Mouse (Mus musculus) neural tube, embryonic 15.5 days (tissue): ENCODE measurements at regions not wholly inside any gene's neighbourhood (a gene's known extent, or its start where the extent isn't known, plus 50 kb on each side); places are given as distances from the start of the nearest gene placed in this dataset.
"Not testable (repeated sequence)": the region's sequence is repeated elsewhere in the genome, so short reads cannot be mapped to it uniquely, and the experiment has no call there.

Experiments
- ATAC-seq: fragments of 200-750 bp; cut with Nextera tagmentation; 2 replicates; pipeline ENCODE4 v1.8.0; 2017; ENCODE audit warnings: mild to moderate bottlenecking, moderate TSS enrichment, moderate library complexity; ENCODE audit not compliant: low FRiP score
- H3K27ac ChIP-seq: fragments of 300-500 bp; sonication (generic); replicated peaks from 2 replicates; pipeline ENCODE4 v1.5.1; 2015; ENCODE audit warnings: mild to moderate bottlenecking, inconsistent platforms
- H3K27me3 ChIP-seq: fragments of 300-500 bp; sonication (generic); replicated peaks from 2 replicates; pipeline ENCODE4 v1.6.1; 2015; ENCODE audit warnings: inconsistent platforms
- H3K36me3 ChIP-seq: fragments of 300-500 bp; sonication (generic); 2 replicates; pipeline ENCODE4 v1.6.1; 2015; ENCODE audit warnings: inconsistent platforms
- H3K4me1 ChIP-seq: fragments of 300-500 bp; sonication (generic); 2 replicates; pipeline ENCODE4 v1.6.1; 2015; ENCODE audit warnings: inconsistent platforms
- H3K4me2 ChIP-seq: fragments of 300-500 bp; sonication (generic); 2 replicates; pipeline ENCODE4 v1.6.1; 2015; ENCODE audit warnings: inconsistent platforms, mild to moderate bottlenecking, moderate library complexity
- H3K4me3 ChIP-seq: fragments of 300-500 bp; sonication (generic); replicated peaks from 2 replicates; pipeline ENCODE4 v1.5.1; 2015; ENCODE audit warnings: mild to moderate bottlenecking, inconsistent platforms
- H3K9ac ChIP-seq: fragments of 300-500 bp; sonication (generic); replicated peaks from 2 replicates; pipeline ENCODE4 v1.6.1; 2015; ENCODE audit warnings: mild to moderate bottlenecking, inconsistent platforms
- H3K9me3 ChIP-seq: fragments of 300-500 bp; sonication (generic); replicated peaks from 2 replicates; pipeline ENCODE4 v1.6.1; 2016; ENCODE audit warnings: inconsistent platforms
- WGBS: fragments of 180-500 bp; shearing (Covaris S2); methylation state at CpG from one replicate; pipeline ENCODE4 v1.1.7; 2015; ENCODE audit warnings: mixed read lengths; 5-methylcytosine and 5-hydroxymethylcytosine counted together

DNA sequence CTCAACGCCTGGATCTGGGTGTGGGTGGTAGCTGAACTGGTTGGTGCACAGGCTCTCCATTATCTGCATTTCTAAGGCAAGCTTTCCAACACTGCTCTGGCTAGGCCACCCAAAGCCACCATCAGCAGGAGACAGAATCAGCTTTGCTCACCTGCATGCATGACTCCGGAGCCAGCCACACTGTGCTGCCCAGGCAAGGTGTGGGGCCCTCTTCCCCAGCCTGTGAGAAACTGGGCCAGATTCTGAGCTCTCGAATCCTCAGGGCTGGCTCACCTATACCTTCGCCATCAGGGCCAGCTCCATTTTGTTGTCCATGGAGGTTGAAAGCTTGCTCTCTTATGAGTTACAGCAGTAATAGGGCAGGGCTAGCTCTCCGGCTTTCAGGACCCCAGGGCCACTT, 293.1 kb upstream of the Pdzrn3 start:
- Histone ChIP-seq H3K4me3 (no peak overlapping the region), H3K27ac (no peak overlapping the region), H3K9ac (no peak overlapping the region), H3K27me3 (no peaks in the 10 kb centered on the region), H3K9me3 (no peaks in the 10 kb centered on the region), H3K4me1 (no peaks in the 10 kb centered on the region), H3K36me3 (no peaks in the 10 kb centered on the region), H3K4me2 (no peak overlapping the region)
- 85% methylated on average over 5 of the region's 5 CpGs for WGBS
- no peak for ATAC-seq

DNA sequence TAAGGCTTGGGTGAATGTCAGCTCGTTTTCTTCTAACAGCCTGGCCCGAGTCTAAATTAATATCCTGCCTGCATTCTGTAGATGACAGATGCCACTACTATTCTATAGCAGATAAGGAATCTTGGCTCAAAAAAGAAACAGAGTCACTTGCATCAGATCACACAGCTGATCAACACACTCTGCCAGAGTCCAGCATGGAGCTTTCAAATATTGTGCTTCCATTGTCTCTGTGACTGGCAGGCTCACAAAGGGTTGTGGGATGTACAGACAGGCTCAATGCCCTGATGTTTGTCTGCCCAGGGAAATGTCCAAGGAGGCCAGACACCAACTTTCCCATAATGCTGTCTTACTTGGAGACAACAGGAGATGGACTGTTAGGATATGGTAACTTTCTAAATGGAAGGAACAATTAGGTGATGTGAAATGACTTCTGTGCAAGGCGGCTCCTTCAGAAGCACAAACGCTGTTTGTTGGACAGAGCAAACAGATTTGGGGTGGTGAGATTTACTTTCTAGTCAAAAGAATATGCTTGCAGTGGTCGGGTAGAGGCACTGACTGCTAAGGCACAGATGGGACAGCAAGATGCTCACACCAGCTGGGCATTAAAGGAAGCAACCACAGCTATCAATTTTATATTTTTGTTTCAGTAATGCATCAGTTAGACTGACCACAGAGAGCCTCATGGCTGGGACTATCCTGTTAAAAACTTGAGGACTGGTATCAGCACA, 291.6 kb upstream of the Pdzrn3 start:
- Histone ChIP-seq H3K9me3 (no peaks in the 10 kb centered on the region), H3K4me1 (no peaks in the 10 kb centered on the region), H3K36me3 (no peaks in the 10 kb centered on the region), H3K27me3 (no peaks in the 10 kb centered on the region), H3K4me3 (no peak overlapping the region), H3K9ac (no peak overlapping the region), H3K4me2 (no peak overlapping the region), H3K27ac (no peak overlapping the region)
- no peak for ATAC-seq
- WGBS = 70% methylated on average over 5 of the region's 5 CpGs

DNA sequence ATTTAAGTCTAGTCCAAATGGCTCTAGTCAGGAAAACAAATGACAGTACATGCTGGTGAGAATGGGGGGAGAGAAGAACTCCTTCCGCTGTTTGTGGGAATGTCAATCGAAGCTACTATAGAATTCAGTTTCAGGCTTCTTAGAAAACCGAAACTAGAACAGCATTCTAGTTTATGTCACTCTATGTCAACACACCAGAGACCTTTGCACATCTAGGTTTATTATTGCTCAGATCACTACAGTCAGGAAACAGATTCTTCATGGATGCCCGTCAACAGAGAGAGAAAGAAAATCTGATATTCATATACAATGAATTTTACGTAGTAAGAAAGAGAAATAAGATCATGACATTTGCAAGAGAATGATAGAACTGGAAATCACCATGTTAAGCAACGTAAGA, 276.7 kb upstream of the Pdzrn3 start:
- H3K27ac ChIP-seq = no peak overlapping the region
- H3K9ac ChIP-seq = no peak overlapping the region
- no peaks in the 10 kb centered on the region for H3K27me3 ChIP-seq
- no peak overlapping the region for H3K4me3 ChIP-seq
- no peaks in the 10 kb centered on the region for H3K36me3 ChIP-seq
- H3K9me3 ChIP-seq = no peaks in the 10 kb centered on the region
- WGBS = 93% methylated on average over 6 of the region's 6 CpGs
- H3K4me1 ChIP-seq = no peaks in the 10 kb centered on the region
- no peak for ATAC-seq
- H3K4me2 ChIP-seq = no peak overlapping the region

DNA sequence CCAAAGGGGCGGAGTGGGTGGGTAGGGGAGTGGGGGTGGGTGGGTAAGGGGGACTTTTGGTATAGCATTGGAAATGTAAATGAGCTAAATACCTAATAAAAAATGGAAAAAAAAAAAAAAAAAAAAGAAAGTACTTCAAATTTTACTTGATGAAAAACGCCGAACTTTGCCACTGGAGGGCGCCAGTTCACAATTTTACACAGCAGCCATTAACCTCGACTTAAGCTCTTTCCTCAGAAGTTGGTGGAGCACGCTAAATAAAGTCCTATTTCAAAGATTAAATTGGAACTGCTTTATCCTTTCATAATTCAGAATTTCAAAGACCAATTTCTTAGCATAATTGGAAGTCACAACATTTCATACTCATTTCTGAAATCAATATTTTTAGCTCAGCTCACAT, 272.7 kb upstream of the Pdzrn3 start:
- not testable (repeated sequence) for H3K9ac ChIP-seq, H3K9me3 ChIP-seq, ATAC-seq, H3K36me3 ChIP-seq, H3K27ac ChIP-seq, H3K4me2 ChIP-seq, H3K4me1 ChIP-seq, H3K4me3 ChIP-seq, H3K27me3 ChIP-seq
- WGBS = 8% methylated on average over 5 of the region's 6 CpGs

DNA sequence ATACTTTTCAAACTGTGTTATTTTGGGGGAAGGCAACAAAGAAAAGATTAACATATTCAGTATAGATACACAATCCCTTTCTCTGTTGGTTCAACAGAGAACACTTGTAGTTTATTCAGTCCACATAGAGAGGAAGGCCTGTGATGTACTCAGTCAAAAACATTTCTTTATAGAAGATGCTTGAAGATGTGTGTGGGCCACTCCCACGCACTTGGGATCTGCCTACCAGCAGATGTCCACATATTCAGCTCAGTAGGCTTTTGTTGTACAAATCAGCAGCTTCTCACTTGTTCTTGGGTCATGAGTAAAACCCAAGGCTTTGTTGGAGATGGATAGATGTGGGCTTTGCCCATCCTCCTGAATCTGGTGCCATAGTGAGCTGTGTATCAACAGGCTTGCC, 239.6 kb upstream of the Pdzrn3 start:
- H3K9me3 ChIP-seq = no peaks in the 10 kb centered on the region
- 71% methylated on average over 1 of the region's 1 CpGs for WGBS
- no peak overlapping the region for H3K27ac ChIP-seq
- no peak overlapping the region for H3K4me2 ChIP-seq
- H3K36me3 ChIP-seq = no peaks in the 10 kb centered on the region
- H3K27me3 ChIP-seq = no peaks in the 10 kb centered on the region
- no peak overlapping the region for H3K9ac ChIP-seq
- ATAC-seq = no peak
- H3K4me1 ChIP-seq = no peaks in the 10 kb centered on the region
- no peak overlapping the region for H3K4me3 ChIP-seq

DNA sequence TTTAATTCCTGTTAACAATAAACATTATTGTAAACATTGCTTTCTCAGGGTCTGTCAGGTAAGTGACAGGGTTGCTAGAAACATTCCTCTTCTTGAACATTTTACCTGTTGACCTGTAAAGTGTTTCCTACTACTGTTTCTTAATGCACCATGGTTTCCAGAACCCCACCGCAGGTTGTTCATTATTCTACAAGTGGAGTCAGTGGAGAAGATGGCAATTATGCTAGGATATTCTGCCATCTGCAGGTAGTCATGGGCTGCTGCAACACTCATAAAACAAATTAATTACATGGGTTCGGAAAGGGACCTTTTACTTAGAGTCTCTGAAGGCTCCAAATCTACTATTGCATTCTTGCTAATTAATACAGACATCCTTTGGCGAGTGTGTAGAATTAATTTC, 239.1 kb upstream of the Pdzrn3 start:
- Histone ChIP-seq H3K9ac (no peak overlapping the region), H3K4me1 (no peaks in the 10 kb centered on the region), H3K27ac (no peak overlapping the region), H3K27me3 (no peaks in the 10 kb centered on the region), H3K4me2 (no peak overlapping the region), H3K4me3 (no peak overlapping the region), H3K9me3 (no peaks in the 10 kb centered on the region), H3K36me3 (no peaks in the 10 kb centered on the region)
- WGBS = 24% methylated on average over 3 of the region's 3 CpGs
- ATAC-seq = no peak

DNA sequence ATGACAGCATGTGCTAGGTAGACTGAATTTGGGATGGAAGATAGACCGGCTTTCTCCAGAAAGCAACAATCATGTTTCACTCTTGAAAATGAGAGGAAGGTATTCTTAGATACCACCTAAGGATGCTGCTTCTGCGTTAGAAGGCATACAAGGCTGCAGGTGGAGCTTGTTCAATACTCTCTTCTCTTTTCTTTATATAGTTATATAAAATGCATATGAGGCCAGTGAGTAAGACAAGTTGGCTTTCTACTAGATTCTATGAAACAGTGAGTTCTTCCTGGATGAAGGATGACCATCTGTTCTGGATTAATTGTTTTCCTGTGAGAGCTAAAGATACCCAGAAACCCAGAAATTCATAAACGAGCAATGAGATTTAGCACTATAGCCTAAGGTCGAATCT, 231.3 kb upstream of the Pdzrn3 start:
- no peak overlapping the region for H3K27ac ChIP-seq
- WGBS = 88% methylated on average over 4 of the region's 4 CpGs

DNA sequence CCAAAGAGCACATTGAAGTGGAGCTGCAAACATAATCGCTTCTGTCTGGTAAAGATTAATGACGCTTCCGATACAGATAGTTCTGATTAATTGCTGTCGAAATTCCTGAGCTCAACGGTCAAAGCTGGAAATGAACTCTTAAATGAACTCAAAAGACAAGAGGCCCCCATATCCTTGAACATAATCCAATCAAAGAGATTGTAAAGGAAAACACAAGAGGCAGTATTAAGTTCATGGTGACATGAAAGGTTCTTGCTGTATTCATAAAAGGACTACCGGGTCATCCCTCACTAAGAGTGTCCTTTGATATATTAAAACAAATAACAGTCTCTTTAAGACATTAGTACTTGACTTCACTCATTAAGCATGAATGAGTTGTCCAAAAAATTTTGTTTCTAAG, 225.4 kb upstream of the Pdzrn3 start:
- H3K4me3 ChIP-seq = no peak overlapping the region
- no peaks in the 10 kb centered on the region for H3K4me1 ChIP-seq
- no peaks in the 10 kb centered on the region for H3K27me3 ChIP-seq
- no peak overlapping the region for H3K9ac ChIP-seq
- no peak overlapping the region for H3K4me2 ChIP-seq
- ATAC-seq = no peak
- 71% methylated on average over 6 of the region's 6 CpGs for WGBS
- H3K36me3 ChIP-seq = no peaks in the 10 kb centered on the region
- no peaks in the 10 kb centered on the region for H3K9me3 ChIP-seq
- no peak overlapping the region for H3K27ac ChIP-seq

More for the DNA sequence above, 231.3 kb upstream of the Pdzrn3 start:
- no peaks in the 10 kb centered on the region for H3K9me3 ChIP-seq
- no peak overlapping the region for H3K4me3 ChIP-seq
- H3K27me3 ChIP-seq = no peaks in the 10 kb centered on the region
- H3K4me1 ChIP-seq = no peaks in the 10 kb centered on the region
- H3K4me2 ChIP-seq = no peak overlapping the region
- no peaks in the 10 kb centered on the region for H3K36me3 ChIP-seq
- no peak for ATAC-seq
- no peak overlapping the region for H3K9ac ChIP-seq

DNA sequence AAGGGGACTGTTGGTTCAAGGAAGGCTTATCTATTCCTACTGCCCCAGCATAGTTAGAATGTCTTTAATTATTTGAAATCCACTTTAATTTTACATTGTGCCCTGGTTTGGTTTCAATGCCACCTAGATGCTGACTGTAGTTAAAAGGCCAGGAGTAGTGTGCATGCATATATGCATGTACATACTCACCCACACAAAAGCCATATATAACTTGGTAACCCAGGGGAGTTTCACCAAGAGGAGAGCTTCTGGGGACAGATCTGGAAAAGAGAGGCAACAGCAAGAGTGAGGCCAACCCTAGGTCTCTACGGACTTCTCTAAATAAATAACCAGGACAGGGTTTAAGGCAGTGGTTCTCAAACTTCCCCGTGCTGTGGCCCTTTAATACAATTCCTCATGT, 219.3 kb upstream of the Pdzrn3 start:
- H3K4me1 ChIP-seq = no peaks in the 10 kb centered on the region
- WGBS = 87% methylated on average over 2 of the region's 2 CpGs
- H3K36me3 ChIP-seq = no peaks in the 10 kb centered on the region
- no peak overlapping the region for H3K4me2 ChIP-seq
- ATAC-seq = no peak
- H3K27ac ChIP-seq = no peak overlapping the region
- no peaks in the 10 kb centered on the region for H3K9me3 ChIP-seq
- H3K4me3 ChIP-seq = no peak overlapping the region
- no peak overlapping the region for H3K9ac ChIP-seq
- no peaks in the 10 kb centered on the region for H3K27me3 ChIP-seq

DNA sequence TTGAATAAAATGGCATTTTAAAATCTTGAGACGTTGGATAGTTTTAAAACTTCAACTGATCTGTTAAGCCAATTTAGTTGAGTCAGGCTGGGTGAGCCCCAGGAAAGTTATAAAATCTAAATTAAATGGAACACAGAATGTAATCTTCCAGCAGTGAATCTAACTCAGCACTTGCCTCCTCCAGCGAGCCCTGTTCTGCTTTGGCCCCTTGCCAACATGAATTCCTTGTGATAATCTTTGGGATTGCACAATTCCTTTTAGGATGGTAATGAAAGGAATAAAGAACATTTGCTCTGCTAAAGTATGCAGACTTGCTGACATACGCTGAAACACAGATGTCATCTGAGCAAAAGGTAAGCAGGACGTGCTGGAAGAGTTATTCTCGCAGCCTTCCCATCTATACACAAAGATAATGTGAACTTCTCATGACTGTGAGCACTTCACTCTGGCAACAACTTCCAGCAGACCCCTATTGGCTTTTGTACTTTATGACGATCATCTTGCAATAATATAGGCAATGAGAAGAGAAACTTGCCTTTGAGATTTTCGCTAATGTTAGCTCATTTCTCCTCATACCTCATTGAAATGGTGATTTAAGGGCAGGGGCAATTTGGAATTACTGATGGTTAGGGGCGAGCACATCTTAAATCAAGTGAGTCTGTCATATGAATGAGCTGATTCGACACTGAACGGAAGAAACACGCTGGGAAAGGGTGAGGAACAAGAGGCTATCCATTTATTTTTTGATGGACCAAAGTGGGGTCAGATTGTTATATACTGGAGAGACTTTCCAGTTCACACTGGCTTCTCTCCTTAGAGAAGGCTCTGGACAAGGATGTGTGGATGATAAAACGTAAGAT, 216.3 kb upstream of the Pdzrn3 start:
- H3K4me1 ChIP-seq = no peaks in the 10 kb centered on the region
- no peaks in the 10 kb centered on the region for H3K9me3 ChIP-seq
- H3K36me3 ChIP-seq = no peaks in the 10 kb centered on the region
- no peaks in the 10 kb centered on the region for H3K27me3 ChIP-seq
- no peak overlapping the region for H3K27ac ChIP-seq
- ATAC-seq = no peak; the same call in 1 of the 2 replicates
- H3K9ac ChIP-seq = no peak overlapping the region
- no peak overlapping the region for H3K4me2 ChIP-seq
- WGBS = 49% methylated on average over 12 of the region's 12 CpGs
- H3K4me3 ChIP-seq = no peak overlapping the region

DNA sequence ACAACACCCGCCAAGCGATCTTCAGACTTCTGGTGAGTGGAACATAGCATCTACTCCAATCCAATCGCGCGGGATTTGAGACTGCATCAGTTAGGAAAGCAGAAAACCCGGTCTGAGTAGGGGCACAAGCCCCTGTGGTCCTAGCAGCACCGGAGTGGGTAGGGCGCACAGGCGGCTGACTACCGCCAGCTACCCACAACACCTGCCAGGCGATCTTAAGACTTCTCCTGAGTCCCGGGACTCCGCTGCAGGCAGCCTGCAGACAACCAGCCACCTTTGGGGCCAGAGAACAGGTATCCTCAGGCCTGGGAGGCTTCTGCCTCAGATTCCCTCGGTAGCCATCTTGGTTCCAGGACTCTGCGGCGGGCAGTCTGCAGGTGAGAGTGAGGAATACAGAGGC, 208.2 kb upstream of the Pdzrn3 start:
- WGBS = 86% methylated on average over 16 of the region's 16 CpGs
- no peaks in the 10 kb centered on the region for H3K4me1 ChIP-seq
- no peak for ATAC-seq
- no peak overlapping the region for H3K27ac ChIP-seq
- H3K9me3 ChIP-seq = no peaks in the 10 kb centered on the region
- no peaks in the 10 kb centered on the region for H3K27me3 ChIP-seq
- no peak overlapping the region for H3K9ac ChIP-seq
- H3K4me2 ChIP-seq = no peak overlapping the region
- no peak overlapping the region for H3K4me3 ChIP-seq
- no peaks in the 10 kb centered on the region for H3K36me3 ChIP-seq

DNA sequence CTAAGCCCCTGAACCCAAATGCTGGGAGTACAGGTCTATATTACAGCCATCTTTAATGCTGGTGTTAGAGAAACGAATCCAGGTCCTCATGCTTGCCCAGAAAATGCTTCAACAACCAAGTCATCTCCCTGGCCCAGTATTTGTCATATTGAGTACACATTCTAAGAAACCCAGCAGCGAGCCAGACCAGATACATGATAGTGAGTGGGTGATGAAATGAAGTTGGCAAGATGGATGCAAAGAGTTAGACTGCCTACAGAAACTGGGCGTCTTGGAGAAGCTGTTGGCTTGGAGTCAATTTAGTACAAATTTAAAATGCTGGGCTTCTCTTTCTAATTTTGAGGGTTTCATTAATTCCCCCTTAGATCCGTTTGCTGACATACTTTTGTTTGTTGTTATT, 203.1 kb upstream of the Pdzrn3 start:
- H3K4me2 ChIP-seq = no peak overlapping the region
- no peaks in the 10 kb centered on the region for H3K4me1 ChIP-seq
- no peak overlapping the region for H3K4me3 ChIP-seq
- ATAC-seq = no peak
- no peak overlapping the region for H3K9ac ChIP-seq
- 83% methylated on average over 4 of the region's 4 CpGs for WGBS
- H3K9me3 ChIP-seq = no peaks in the 10 kb centered on the region
- H3K36me3 ChIP-seq = no peaks in the 10 kb centered on the region
- H3K27ac ChIP-seq = no peak overlapping the region
- no peaks in the 10 kb centered on the region for H3K27me3 ChIP-seq
